Mouse (Mus musculus): ENCODE measurements around the gene Tspan10. TPM values are rescaled to one million over a fixed set of nuclear protein-coding genes. Genes with fewer than 3 reads are reported as not detected.

The Tspan10 gene
- total RNA-seq, 2 experiments from 2014 or later: not detected

DNA sequence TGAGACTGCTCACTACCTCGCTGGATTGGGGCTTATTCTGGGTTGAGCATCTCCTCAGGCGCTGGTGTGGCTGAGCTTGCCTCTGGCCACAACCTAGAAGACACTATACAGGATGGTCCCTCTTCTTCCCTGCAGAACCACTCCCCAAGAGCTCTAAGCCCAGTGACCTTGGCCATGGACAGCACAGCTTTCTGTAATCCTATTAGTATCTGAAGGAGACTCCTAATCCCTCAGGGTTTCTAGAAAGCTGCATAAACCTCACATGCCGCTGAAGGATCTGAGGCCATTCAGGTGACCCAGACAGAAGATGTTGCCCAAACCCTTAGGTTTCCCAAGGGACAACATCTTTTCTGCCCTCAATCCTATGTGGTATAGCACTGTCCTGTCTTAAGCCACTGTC lies 9.8 kb downstream of the Tspan10 start:
- DNase-seq (ENCODE audit: extremely low spot score in 1 of 2, low spot score in 2 of 2): no peak
- intact Hi-C loops (cut with DNase I): no loop called here

DNA sequence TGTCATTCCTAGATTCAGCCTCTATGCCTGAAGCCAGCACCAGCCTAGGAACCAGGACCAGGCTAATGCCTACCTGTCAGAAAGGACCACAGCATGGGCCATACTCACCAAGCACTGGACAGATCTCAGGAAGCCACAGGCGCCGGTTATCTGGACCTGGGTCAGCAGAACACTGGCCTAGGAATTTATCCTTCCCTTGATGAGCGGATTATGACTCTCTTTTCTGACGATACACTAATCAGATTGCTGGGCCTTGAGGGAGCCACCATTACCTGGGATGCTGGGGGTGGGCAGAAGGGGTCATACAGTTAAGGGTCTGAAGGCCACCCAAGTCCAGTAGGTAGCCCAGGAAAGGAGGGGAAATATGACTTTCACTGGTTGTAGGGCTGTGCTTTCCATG lies 10.9 kb downstream of the Tspan10 start, which contains the start of gene Pde6g:
Pde6g (minus strand) TSS at position 195 of the 400 bp plus-strand sequence.
- DNase-seq (ENCODE audit: extremely low spot score in 1 of 2, low spot score in 2 of 2): no peak
- intact Hi-C loops (cut with DNase I): no loop called here

DNA sequence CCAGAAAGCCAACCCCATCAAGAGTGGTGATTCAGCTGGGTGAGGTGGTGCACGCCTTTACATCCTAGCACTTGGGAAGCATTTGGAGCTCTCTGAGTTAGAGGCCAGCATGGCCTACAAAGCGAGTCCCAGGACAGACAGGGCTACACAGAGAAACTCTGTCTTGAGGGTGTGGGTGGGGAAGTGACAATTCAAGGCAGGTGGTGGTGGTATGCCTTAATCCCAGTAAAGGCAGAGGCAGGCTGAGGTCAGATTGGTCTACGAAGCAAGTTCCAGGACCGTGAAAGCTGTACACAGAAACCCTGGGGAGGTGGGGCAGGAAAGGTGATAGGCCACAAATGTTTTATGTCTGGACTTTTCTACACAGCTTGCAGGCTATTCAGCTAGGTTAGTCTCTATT lies 12.5 kb downstream of the Tspan10 start:
- no peak for DNase-seq (ENCODE audit: extremely low spot score in 1 of 2, low spot score in 2 of 2)
- intact Hi-C loops (cut with DNase I): no loop called here

DNA sequence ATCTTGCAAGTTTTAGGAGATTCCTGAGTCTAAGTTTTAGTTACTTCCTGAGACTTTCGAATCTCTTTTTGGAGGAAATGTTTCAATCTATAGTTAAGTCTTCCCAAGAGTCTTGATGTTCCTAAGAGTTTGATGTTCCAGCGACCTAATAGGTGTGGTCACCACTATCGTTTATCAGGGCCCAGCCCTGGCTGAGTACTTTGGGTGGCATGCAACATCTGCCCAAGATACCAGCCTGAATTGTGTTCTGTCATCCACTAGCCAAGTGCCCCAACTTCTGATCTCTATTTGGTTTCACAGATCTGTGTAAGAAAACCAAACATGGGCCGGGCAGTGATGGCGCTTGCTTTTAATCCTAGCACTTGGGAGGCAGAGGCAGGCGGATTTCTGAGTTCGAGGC lies 13.0 kb downstream of the Tspan10 start:
- intact Hi-C loops (cut with DNase I): no loop called here
- no peak for DNase-seq (ENCODE audit: extremely low spot score in 1 of 2, low spot score in 2 of 2)

- intact Hi-C loops (cut with DNase I): no loop called here
- DNase-seq (ENCODE audit: extremely low spot score in 1 of 2, low spot score in 2 of 2): no peak
Observed at GRCm38 (mm10) chr11:120457370-120457769, 14.9 kb downstream of the Tspan10 start.

- intact Hi-C loops (cut with DNase I): no loop called here
- peak; percentile 79 to 85 for DNase-seq (ENCODE audit: extremely low spot score in 1 of 2, low spot score in 2 of 2)
Observed at GRCm38 (mm10) chr11:120457772-120458751, 15.6 kb downstream of the Tspan10 start, which contains the start of the genes Oxld1 and Ccdc137. Gene Oxld1 (minus strand): TSS chr11:120458068. Gene Ccdc137 (plus strand): TSS chr11:120458115.

DNA sequence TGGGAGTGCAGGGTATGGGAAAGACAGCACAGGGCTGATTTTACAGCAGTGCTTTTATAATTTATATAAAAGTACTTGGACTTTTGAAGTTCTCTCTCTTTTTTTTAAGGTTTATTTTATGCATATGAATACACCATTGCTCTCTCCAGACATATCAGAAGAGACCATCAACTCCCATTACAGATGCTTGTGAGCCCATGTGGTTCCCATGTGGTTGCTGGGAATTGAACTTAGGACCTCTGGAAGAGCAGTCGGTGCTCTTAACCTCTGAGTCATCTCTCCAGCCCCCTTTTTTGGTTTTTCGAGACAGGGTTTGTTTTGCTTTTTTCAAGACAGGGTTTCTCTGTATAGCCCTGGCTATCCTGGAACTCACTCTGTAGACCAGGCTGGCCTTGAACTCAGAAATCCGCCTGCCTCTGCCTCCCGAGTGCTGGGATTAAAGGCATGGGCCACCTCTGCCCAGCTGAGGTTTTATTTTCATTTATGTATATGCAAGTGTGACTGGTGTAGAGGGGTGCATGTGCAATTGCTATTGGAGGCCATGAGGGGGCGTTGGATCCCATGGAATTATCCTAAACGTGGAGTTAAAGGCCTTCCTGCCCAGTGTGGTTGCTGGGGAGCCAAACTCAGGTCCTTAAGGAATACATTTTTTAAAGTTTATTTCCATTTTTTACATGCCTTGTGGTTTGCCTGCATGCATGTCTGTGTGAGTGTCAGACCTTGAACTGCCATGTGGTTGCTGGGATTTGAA lies 16.6 kb downstream of the Tspan10 start:
- intact Hi-C loops (cut with DNase I): no loop called here
- DNase-seq (ENCODE audit: extremely low spot score in 1 of 2, low spot score in 2 of 2): no peak

- intact Hi-C loops (cut with DNase I): no loop called here
Observed at GRCm38 (mm10) chr11:120463536-120463935, 21.1 kb downstream of the Tspan10 start.

DNA sequence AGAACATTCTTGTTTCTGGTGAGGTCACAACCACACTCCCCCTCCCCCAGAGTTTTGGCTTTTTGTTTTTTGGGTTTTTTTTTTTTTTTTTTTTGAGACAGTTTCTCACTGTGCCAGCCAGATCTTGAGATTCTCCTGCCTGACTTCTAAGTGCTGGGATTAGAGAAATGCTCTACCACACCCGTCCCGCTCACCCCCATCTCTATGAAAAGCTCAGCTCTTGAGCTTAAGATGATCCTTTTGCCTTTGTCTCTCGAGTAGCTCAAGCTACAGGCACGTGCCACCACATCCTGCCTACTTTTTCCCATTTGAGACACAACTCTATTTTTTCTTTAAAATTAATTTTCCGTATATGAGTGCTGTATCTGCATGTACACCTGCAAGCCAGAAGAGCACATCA lies 21.9 kb downstream of the Tspan10 start:
- no peak for DNase-seq (ENCODE audit: extremely low spot score in 1 of 2, low spot score in 2 of 2)
- intact Hi-C loops (cut with DNase I): no loop called here

More at GRCm38 (mm10) chr11:120463536-120463935, 21.1 kb downstream of the Tspan10 start:
- DNase-seq (ENCODE audit: extremely low spot score in 1 of 2, low spot score in 2 of 2): no peak

DNA sequence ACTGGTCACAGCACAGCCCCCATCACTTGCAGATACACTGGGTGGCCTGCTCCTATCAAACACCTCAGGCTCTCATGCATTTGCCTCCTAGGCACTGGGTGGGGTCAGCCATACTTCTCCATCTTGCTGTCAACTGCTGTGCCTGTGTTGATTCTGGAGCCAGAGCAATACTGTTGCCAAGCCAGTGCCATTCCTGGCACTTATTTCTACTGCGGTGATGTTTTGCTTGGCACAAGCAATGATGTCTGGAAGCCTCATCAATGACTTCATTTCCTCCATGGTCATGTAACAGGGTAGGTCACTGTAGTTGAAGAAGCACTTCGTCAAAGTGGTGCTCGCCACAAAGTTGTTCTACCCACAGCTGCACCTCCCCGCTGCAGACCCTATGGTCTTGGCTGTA lies 23.1 kb downstream of the Tspan10 start:
- intact Hi-C loops (cut with DNase I): no loop called here

GRCm38 (mm10) chr11:120467051-120467735 lies 24.7 kb downstream of the Tspan10 start, which contains the start of gene Arl16:
Gene Arl16 (minus strand): TSS chr11:120467607.
- DNase-seq (ENCODE audit: extremely low spot score in 1 of 2, low spot score in 2 of 2): peak; percentile 96 to 97
- intact Hi-C loops (cut with DNase I): no loop called here

More for the DNA sequence above, 23.1 kb downstream of the Tspan10 start:
- DNase-seq (ENCODE audit: extremely low spot score in 1 of 2, low spot score in 2 of 2): no peak

GRCm38 (mm10) chr11:120467736-120468092 lies 25.3 kb downstream of the Tspan10 start:
- DNase-seq (ENCODE audit: extremely low spot score in 1 of 2, low spot score in 2 of 2): no peak
- intact Hi-C loops (cut with DNase I): no loop called here

GRCm38 (mm10) chr11:120472052-120472451 lies 29.6 kb downstream of the Tspan10 start:
- peak in 1 of 2 experiments; percentile 18 for DNase-seq (ENCODE audit: extremely low spot score in 1 of 2, low spot score in 2 of 2)
- intact Hi-C loops (cut with DNase I): no loop called here

GRCm38 (mm10) chr11:120483448-120483934 lies 41.0 kb downstream of the Tspan10 start:
- intact Hi-C loops (cut with DNase I): no loop called here
- DNase-seq (ENCODE audit: extremely low spot score in 1 of 2, low spot score in 2 of 2): no peak

DNA sequence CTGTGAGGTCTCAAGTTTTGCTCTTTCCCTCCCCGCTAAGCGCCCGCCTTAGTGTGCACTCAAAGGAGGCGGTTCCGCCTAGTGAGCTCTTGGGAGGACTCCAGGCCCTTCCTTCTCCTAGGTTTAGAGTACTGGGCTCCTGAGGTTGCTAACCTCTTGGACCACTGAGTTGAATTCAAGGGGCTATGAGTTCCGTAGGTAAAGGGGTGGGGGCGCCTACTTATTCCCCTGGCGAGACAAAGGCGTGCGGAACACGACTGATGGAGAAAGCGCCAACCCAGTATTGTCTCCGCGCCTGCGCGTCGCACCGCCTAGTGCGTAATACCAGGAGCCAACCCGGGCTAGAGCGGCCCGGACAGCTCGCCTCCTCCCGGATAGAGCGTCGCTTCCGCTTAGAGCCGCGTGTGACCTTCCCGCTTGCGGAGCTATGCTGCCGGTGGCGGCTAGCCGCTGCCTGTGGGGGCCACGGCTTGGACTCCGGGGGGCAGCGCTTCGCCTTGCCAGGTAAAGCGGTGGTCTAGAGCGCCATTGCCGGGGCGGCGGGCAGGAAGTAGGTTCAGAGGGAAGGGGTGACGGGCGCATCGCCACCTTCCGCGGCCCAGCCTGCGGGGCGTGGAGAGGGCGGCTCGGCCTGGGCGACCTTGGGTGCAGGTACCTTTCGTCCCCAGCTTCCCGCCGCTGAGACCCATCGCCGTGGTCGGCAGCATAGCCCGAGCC lies 42.0 kb downstream of the Tspan10 start, which contains the start of gene Mrpl12:
Mrpl12 (plus strand) TSS at position 349 of the 717 bp plus-strand sequence.
- intact Hi-C loops (cut with DNase I): no loop called here
- DNase-seq (ENCODE audit: extremely low spot score in 1 of 2, low spot score in 2 of 2): peak; percentile 86 to 93

GRCm38 (mm10) chr11:120485251-120485650 lies 42.8 kb downstream of the Tspan10 start:
- intact Hi-C loops (cut with DNase I): no loop called here
- DNase-seq (ENCODE audit: extremely low spot score in 1 of 2, low spot score in 2 of 2): no peak

- DNase-seq (ENCODE audit: extremely low spot score in 1 of 2, low spot score in 2 of 2): no peak
- intact Hi-C loops (cut with DNase I): no loop called here
Observed at GRCm38 (mm10) chr11:120488516-120488915, 46.1 kb downstream of the Tspan10 start.

All from left cerebral cortex, postnatal 10 days (tissue).